Mouse (Mus musculus) naive thymus-derived CD4-positive, alpha-beta T cell, adult 2 months (primary cell): ENCODE measurements around the gene 1700020L24Rik.

ENCODE experiments used
- DNase-seq: peaks from one replicate; pipeline ENCODE4 v3.0.0-alpha.2; 2011; ENCODE audit warnings: low read depth

1700020L24Rik gene

GRCm38 (mm10) chr11:83473235-83474016 lies 35.9 kb downstream of the 1700020L24Rik start:
- no peak for DNase-seq
